Mouse (Mus musculus) neural tube, embryonic 14.5 days (tissue): ENCODE data around the gene Gsk3b. TPM values are rescaled to one million over a fixed set of nuclear protein-coding genes. Genes with fewer than 3 reads are reported as not detected.
"Not testable (repeated sequence)": the region's sequence is repeated elsewhere in the genome, so short reads cannot be mapped to it uniquely, and the experiment has no call there.

Experiments used
- ATAC-seq: fragments of 200-750 bp; cut with Nextera tagmentation; 2 replicates; pipeline ENCODE4 v1.8.0; 2017; ENCODE audit warnings: low read depth, mild to moderate bottlenecking, moderate TSS enrichment, moderate library complexity
- H3K27ac ChIP-seq: fragments of 300-500 bp; sonication (generic); 2 replicates; pipeline ENCODE4 v1.5.1; 2014; ENCODE audit warnings: low read depth, mild to moderate bottlenecking, control low read depth, low read length, moderate library complexity, mixed read lengths
- H3K27me3 ChIP-seq: fragments of 300-500 bp; sonication (generic); 2 replicates; pipeline ENCODE4 v1.6.1; 2014; ENCODE audit warnings: low read length; ENCODE audit not compliant: control insufficient read depth, insufficient read depth
- H3K36me3 ChIP-seq: fragments of 300-500 bp; sonication (generic); 2 replicates; pipeline ENCODE4 v1.6.1; 2014; ENCODE audit warnings: low read length, mixed read lengths; ENCODE audit not compliant: control insufficient read depth, insufficient read depth
- H3K4me1 ChIP-seq: fragments of 300-500 bp; sonication (generic); 2 replicates; pipeline ENCODE4 v1.6.1; 2014; ENCODE audit warnings: low read length; ENCODE audit not compliant: control insufficient read depth, insufficient read depth
- H3K4me2 ChIP-seq: fragments of 300-500 bp; sonication (generic); 2 replicates; pipeline ENCODE4 v1.6.1; 2014; ENCODE audit warnings: mild to moderate bottlenecking, low read depth, low read length, control low read depth
- H3K4me3 ChIP-seq: fragments of 300-500 bp; sonication (generic); 2 replicates; pipeline ENCODE4 v1.5.1; 2014; ENCODE audit warnings: low read depth, low read length, control low read depth, mixed read lengths
- H3K9ac ChIP-seq: fragments of 300-500 bp; sonication (generic); replicated peaks from 2 replicates; pipeline ENCODE4 v1.6.1; 2014; ENCODE audit warnings: low read depth, mild to moderate bottlenecking, control low read depth, low read length, mixed read lengths
- H3K9me3 ChIP-seq: fragments of 300-500 bp; sonication (generic); 2 replicates; pipeline ENCODE4 v1.6.1; 2016; ENCODE audit warnings: low read length; ENCODE audit not compliant: control insufficient read depth
- WGBS: fragments of 180-500 bp; shearing (Covaris S2); extraction: QIAGEN DNeasy Blood & Tissue Kit; methylation state at CpG from one replicate; pipeline ENCODE4 v1.1.7; 2014; 5-methylcytosine and 5-hydroxymethylcytosine counted together
- polyA plus RNA-seq: library from polyadenylated mRNA; unstranded; fragments of >200 nt; fragmentation: Nextera tagmentation; extraction: Ambion mirVana; gene quantifications from 2 replicates; pipeline ENCODE4 v1.2.1, GENCODE M21; 2014

Gene Gsk3b
- polyA plus RNA-seq, 1 experiment from 2014 or later, result 209 TPM

DNA sequence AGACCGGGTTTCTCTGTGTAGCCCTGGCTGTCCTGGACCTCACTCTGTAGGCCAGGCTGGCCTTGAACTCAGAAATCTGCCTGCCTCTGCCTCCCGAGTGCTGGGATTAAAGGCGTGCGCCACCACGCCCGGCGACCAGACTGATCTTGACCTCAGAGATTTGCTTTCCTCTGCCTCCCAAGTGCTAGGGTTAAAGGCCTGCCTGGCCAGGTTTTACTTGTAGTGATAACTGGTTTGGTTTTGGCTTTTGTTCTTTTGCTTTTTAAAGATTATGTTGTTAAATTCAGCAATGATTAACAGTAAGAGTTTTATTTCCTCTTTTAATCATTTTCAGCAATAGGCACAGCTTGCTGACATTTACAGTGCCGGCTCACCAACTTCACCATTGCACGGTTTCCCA, 29.1 kb downstream of the Gsk3b start:
- not testable (repeated sequence) for H3K9me3 ChIP-seq, H3K27ac ChIP-seq, H3K27me3 ChIP-seq, H3K9ac ChIP-seq, H3K4me2 ChIP-seq, H3K4me3 ChIP-seq, H3K4me1 ChIP-seq, ATAC-seq, H3K36me3 ChIP-seq
- WGBS, result 92% methylated on average over 9 of the region's 9 CpGs

DNA sequence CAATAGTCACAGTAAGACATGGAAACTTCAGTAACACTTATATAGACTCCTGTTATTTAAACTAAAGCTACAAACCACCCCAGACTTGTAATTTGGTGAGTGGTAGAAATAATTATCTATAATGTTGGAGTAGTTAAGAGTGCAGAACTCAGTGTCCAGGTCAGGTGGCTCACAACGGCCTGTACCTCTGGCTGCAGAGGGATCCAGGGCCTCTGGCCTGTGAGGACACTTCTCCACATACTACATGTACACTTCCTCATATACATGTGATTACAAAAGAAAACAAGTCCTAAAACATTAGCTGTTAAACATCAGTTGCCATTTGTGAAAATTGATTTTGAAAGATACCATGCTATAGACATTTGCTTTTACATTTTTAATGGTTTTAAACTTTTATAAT, 29.9 kb downstream of the Gsk3b start:
- ATAC-seq, result no peak
- Histone ChIP-seq H3K9me3 (no peaks in the 10 kb centered on the region), H3K9ac (no peak overlapping the region), H3K4me2 (no peak overlapping the region), H3K36me3 (no peaks in the 10 kb centered on the region), H3K4me3 (no peak overlapping the region), H3K4me1 (peaks cover 4% of the 10 kb centered on the region; the same call in 1 of the 2 replicates), H3K27me3 (no peaks in the 10 kb centered on the region), H3K27ac (no peak overlapping the region)
- WGBS, result 83% methylated on average over 1 of the region's 1 CpGs

DNA sequence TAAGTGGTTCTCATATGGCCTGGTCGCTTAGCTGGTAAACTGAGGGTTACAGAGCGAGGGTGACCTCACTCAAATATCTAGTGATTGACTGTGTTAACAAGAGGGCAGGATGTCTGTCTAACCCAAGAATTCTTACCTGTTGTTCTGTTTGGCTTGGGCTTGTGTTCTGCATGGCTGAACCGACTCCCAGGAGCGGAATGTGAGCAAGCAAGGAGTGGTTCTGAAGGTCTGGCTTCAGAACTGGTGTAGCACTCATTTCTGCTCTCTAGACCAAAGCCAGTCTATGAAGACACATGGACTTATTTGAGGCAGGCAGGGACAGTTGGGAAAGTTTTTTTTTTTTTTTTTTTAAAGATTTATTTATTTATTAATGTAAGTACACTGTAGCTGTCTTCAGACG, 30.5 kb downstream of the Gsk3b start:
- no peaks in the 10 kb centered on the region for H3K36me3 ChIP-seq
- WGBS, result 92% methylated on average over 5 of the region's 5 CpGs
- peak; percentile 23; the same call in 1 of the 2 replicates for ATAC-seq

DNA sequence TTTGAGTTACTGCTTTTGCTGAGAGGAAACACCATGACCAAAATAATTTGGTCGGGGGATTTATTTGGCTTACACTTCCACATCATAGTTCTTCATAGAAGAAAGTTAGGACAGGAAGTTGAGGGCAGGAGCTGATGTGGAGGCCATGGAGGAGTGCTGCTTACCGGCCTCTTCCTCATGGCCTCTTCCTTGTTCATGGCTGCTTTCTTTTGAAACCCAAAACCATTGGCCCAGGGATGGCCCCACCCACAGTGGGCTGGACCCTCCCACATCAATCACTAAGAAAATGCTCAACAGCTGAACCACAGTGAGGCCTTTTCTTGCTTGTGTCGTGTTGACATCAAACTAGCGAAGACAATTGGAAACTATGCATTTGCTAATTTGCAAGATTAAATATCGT, 40.4 kb downstream of the Gsk3b start:
- WGBS, result 75% methylated on average over 5 of the region's 5 CpGs
- H3K27ac ChIP-seq, result no peak overlapping the region
- H3K27me3 ChIP-seq, result no peaks in the 10 kb centered on the region

More for the DNA sequence above, 30.5 kb downstream of the Gsk3b start:
- Histone ChIP-seq H3K4me3 (no peak overlapping the region), H3K9ac (no peak overlapping the region), H3K9me3 (no peaks in the 10 kb centered on the region), H3K4me1 (peaks cover 4% of the 10 kb centered on the region; the same call in 1 of the 2 replicates), H3K27ac (no peak overlapping the region), H3K4me2 (no peak overlapping the region), H3K27me3 (no peaks in the 10 kb centered on the region)

DNA sequence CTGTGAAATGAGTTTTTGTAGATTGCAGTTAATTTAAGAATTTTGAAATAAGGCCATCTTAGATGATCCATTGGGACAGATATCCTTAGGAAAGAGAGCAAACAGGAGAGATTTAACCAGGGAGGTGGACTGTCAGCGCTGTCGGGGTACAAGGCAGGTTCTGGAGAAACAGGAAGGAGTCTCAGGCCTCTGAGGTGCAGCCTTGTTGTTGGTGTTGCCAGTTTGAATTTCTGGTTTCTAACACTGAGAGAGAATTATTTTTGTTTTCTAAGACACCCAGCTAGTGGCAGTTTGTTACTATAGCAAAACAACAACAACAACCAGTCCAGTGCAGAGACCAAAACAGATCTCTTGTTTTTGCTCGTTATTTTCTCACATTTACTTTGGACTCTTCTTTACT, 42.2 kb downstream of the Gsk3b start:
- H3K27me3 ChIP-seq, result no peaks in the 10 kb centered on the region
- H3K36me3 ChIP-seq, result no peaks in the 10 kb centered on the region
- H3K27ac ChIP-seq, result no peak overlapping the region
- WGBS, result 71% methylated on average over 3 of the region's 3 CpGs
- H3K4me3 ChIP-seq, result no peak overlapping the region
- H3K9me3 ChIP-seq, result no peaks in the 10 kb centered on the region
- no peak overlapping the region for H3K9ac ChIP-seq
- ATAC-seq, result no peak
- no peak overlapping the region for H3K4me2 ChIP-seq
- H3K4me1 ChIP-seq, result peaks cover 11% of the 10 kb centered on the region

More for the DNA sequence above, 40.4 kb downstream of the Gsk3b start:
- Histone ChIP-seq H3K4me1 (peaks cover 11% of the 10 kb centered on the region), H3K9me3 (no peaks in the 10 kb centered on the region), H3K4me3 (no peak overlapping the region), H3K36me3 (no peaks in the 10 kb centered on the region), H3K4me2 (no peak overlapping the region), H3K9ac (no peak overlapping the region)
- no peak for ATAC-seq

DNA sequence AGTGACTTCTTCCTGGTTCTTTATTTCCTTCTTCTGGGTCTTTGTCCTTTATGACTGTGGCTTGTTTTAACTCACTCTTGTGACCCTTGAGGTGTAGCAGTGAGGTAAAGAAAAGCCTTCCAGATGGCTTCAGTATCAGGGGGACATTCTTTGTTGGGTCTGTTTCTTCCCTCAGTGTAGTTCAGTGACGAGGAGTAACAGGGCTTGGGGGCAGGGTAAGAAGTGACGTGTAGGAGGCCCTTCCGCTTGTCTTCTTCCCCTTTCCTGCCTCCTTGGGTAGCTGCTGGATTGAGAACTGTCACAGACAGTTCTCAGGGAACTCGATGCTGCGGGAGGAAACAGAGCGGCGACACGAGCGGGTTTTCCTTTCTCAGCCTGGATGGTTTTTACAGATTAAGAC, 43.0 kb downstream of the Gsk3b start:
- no peak for ATAC-seq
- H3K27me3 ChIP-seq, result no peaks in the 10 kb centered on the region
- H3K4me3 ChIP-seq, result no peak overlapping the region
- H3K27ac ChIP-seq, result no peak overlapping the region
- no peak overlapping the region for H3K9ac ChIP-seq
- WGBS, result 36% methylated on average over 9 of the region's 9 CpGs
- no peak overlapping the region for H3K4me2 ChIP-seq
- peaks cover 11% of the 10 kb centered on the region for H3K4me1 ChIP-seq
- H3K9me3 ChIP-seq, result no peaks in the 10 kb centered on the region
- no peaks in the 10 kb centered on the region for H3K36me3 ChIP-seq

DNA sequence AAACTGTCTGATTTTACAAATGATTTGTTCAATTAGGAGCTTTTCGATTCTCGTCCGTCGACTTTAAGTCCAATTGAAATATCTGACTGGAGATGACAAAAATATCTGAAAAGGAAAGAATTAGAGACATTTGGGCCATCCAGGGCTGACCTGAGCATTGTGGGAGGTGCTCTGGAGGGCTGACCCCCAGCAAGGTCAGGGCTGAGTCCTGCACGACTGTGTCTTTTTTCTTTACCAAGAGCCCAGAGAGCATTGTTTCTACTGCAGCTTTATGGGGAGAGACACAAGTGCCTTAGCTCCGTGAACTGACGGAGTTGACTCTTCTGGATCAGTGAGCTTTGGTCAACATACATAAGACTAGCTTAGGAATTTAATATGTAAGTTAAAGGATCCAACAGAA, 43.4 kb downstream of the Gsk3b start:
- ATAC-seq, result no peak
- Histone ChIP-seq H3K27ac (no peak overlapping the region), H3K9me3 (no peaks in the 10 kb centered on the region), H3K27me3 (no peaks in the 10 kb centered on the region), H3K4me3 (no peak overlapping the region), H3K36me3 (no peaks in the 10 kb centered on the region), H3K4me2 (no peak overlapping the region), H3K9ac (no peak overlapping the region), H3K4me1 (peaks cover 11% of the 10 kb centered on the region)
- WGBS, result 46% methylated on average over 7 of the region's 7 CpGs

DNA sequence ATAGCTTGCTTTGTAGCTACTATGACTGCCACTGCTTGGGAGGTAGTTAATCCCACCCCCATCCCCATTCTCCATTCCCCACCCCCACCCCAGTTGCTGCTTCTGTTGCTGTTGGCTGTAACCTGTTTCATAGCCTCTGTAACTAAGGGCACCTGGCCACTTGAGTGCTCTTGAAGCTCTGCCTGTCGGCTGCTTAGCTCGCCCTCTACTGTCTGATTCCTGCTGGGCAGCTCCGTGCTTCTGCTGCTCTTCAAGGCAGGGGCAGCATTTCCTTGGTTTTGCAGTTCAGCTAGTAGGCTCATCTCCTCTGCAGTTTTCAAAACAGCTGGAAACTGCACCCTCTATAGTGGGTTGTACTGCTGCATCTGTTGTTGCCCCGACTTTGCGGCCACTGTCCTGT, 48.5 kb downstream of the Gsk3b start:
- H3K4me2 ChIP-seq, result no peak overlapping the region
- WGBS, result 35% methylated on average over 5 of the region's 5 CpGs
- H3K9me3 ChIP-seq, result no peaks in the 10 kb centered on the region
- H3K9ac ChIP-seq, result no peak overlapping the region
- no peak overlapping the region for H3K27ac ChIP-seq
- no peak overlapping the region for H3K4me3 ChIP-seq
- peak; percentile 36; the same call in 1 of the 2 replicates for ATAC-seq
- H3K4me1 ChIP-seq, result peaks cover 18% of the 10 kb centered on the region
- no peaks in the 10 kb centered on the region for H3K36me3 ChIP-seq
- no peaks in the 10 kb centered on the region for H3K27me3 ChIP-seq

DNA sequence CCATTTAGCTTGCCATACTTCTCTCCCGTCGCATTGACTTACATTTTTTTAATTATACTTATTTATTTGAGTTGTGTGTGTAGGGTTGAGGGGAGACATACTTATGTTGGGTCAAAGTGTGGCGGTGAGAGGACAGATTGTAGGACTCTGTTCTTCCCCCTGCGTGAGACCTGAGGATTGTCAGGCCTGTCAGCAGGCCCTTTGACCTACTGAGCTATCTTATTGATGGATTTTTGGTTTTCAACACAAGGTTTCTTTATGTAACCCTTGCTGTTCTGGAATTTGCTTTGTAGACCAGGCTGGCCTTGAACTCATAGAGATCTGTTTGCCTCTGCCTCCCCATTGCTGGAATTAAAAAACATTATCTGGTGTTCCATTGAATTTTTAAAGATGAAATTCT, 56.1 kb downstream of the Gsk3b start:
- ATAC-seq, result no peak
- Histone ChIP-seq H3K36me3 (no peaks in the 10 kb centered on the region), H3K4me3 (no peak overlapping the region), H3K27ac (no peak overlapping the region), H3K4me2 (no peak overlapping the region), H3K4me1 (no peaks in the 10 kb centered on the region), H3K9me3 (no peaks in the 10 kb centered on the region), H3K9ac (no peak overlapping the region), H3K27me3 (no peaks in the 10 kb centered on the region)
- 91% methylated on average over 4 of the region's 4 CpGs for WGBS

DNA sequence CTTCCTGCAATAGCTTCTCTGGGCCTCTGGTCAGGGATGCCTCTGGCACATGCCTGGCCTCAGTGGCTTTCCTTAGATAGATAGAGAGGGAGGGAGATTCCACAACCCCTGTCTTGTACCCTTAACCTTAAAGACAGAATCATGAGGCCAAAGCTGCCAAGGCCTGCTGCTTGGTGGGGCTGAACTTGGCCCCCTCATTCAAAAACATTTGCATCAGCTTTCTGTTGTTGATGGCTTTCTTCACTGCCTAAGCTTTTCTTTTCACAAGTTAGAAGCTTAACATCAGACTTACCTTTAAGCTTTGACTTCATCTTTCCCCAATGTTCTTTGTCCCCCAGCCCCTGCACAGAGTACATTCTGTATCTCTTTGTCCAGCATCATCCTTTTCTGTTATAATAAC, 61.8 kb downstream of the Gsk3b start:
- H3K4me3 ChIP-seq, result no peak overlapping the region
- no peak for ATAC-seq
- H3K4me2 ChIP-seq, result no peak overlapping the region
- H3K4me1 ChIP-seq, result no peaks in the 10 kb centered on the region
- no peaks in the 10 kb centered on the region for H3K27me3 ChIP-seq
- no peaks in the 10 kb centered on the region for H3K36me3 ChIP-seq
- no peak overlapping the region for H3K9ac ChIP-seq
- H3K27ac ChIP-seq, result no peak overlapping the region
- no peaks in the 10 kb centered on the region for H3K9me3 ChIP-seq
